Mouse (Mus musculus): ENCODE data around the gene Syt17.

- TF ChIP-seq POLR2A (IDR thresholded peaks at IDR 0.05; ENCODE audit: borderline replicate concordance, low read depth, low read length) (no peak), CTCF (IDR thresholded peaks at IDR 0.05; ENCODE audit: low read depth, low read length) (no peak)
Observed at GRCm38 (mm10) chr7:118364353-118365007, 83.5 kb downstream of the Syt17 start.
